Mouse (Mus musculus): ENCODE measurements around the gene Msl1. TPM values are rescaled to one million over a fixed set of nuclear protein-coding genes. Genes with fewer than 3 reads are reported as not detected.

Gene Msl1
- polyA plus RNA-seq, 1 experiment from 2014 or later = 11.3 TPM

GRCm38 (mm10) chr11:98784139-98784538, 11.2 kb upstream of the Msl1 start:
- no peak for ATAC-seq (ENCODE audit: low FRiP score, low TSS enrichment)
- peaks cover 23% of the 10 kb centered on the region for H3K4me1 ChIP-seq (replicated peaks; ENCODE audit: control insufficient read depth, insufficient read depth)
- H3K9ac ChIP-seq (ENCODE audit: low read length) = peak overlapping the region; percentile 54; the same call in 1 of the 2 replicates

GRCm38 (mm10) chr11:98785214-98785613, 10.1 kb upstream of the Msl1 start:
- Histone ChIP-seq H3K36me3 (ENCODE audit: control insufficient read depth, insufficient read depth, low read length) (no peaks in the 10 kb centered on the region), H3K9ac (ENCODE audit: low read length) (no peak overlapping the region), H3K4me3 (ENCODE audit: low read depth, low read length) (no peak overlapping the region), H3K4me2 (replicated peaks; ENCODE audit: low read depth) (0 out of 2 replicates have a peak overlapping the region, but pooled peaks have one; percentile 6), H3K27me3 (ENCODE audit: control insufficient read depth, insufficient read depth, low read length) (no peaks in the 10 kb centered on the region), H3K4me1 (replicated peaks; ENCODE audit: control insufficient read depth, insufficient read depth) (peaks cover 23% of the 10 kb centered on the region), H3K27ac (replicated peaks) (peak overlapping the region; percentile 93), H3K9me3 (ENCODE audit: control insufficient read depth, low read length) (no peaks in the 10 kb centered on the region)
- TF ChIP-seq CTCF (IDR thresholded peaks at IDR 0.05; ENCODE audit: low read depth) = no peak
- no peak for TF ChIP-seq EP300 (optimal IDR thresholded peaks at IDR 0.05)
- 48% methylated on average over 10 of the region's 10 CpGs for WGBS
- ATAC-seq (ENCODE audit: low FRiP score, low TSS enrichment) (no peak), DNase-seq (ENCODE audit: low spot score) (no peak)

More at GRCm38 (mm10) chr11:98784139-98784538, 11.2 kb upstream of the Msl1 start:
- no peaks in the 10 kb centered on the region for H3K36me3 ChIP-seq (ENCODE audit: control insufficient read depth, insufficient read depth, low read length)
- no peak overlapping the region for H3K4me3 ChIP-seq (ENCODE audit: low read depth, low read length)
- DNase-seq (ENCODE audit: low spot score) = no peak
- TF ChIP-seq CTCF (IDR thresholded peaks at IDR 0.05; ENCODE audit: low read depth) (no peak), EP300 (optimal IDR thresholded peaks at IDR 0.05) (no peak)
- H3K4me2 ChIP-seq (replicated peaks; ENCODE audit: low read depth) = no peak overlapping the region
- peak overlapping the region; percentile 97 for H3K27ac ChIP-seq (replicated peaks)
- H3K27me3 ChIP-seq (ENCODE audit: control insufficient read depth, insufficient read depth, low read length) = no peaks in the 10 kb centered on the region
- 62% methylated on average over 4 of the region's 4 CpGs for WGBS
- no peaks in the 10 kb centered on the region for H3K9me3 ChIP-seq (ENCODE audit: control insufficient read depth, low read length)

- Histone ChIP-seq H3K9me3 (ENCODE audit: control insufficient read depth, low read length) (no peaks in the 10 kb centered on the region), H3K27me3 (ENCODE audit: control insufficient read depth, insufficient read depth, low read length) (no peaks in the 10 kb centered on the region), H3K27ac (replicated peaks) (peak overlapping the region; percentile 93), H3K9ac (ENCODE audit: low read length) (peak overlapping the region; percentile 45; the same call in 1 of the 2 replicates), H3K36me3 (ENCODE audit: control insufficient read depth, insufficient read depth, low read length) (no peaks in the 10 kb centered on the region), H3K4me1 (replicated peaks; ENCODE audit: control insufficient read depth, insufficient read depth) (peaks cover 23% of the 10 kb centered on the region), H3K4me3 (ENCODE audit: low read depth, low read length) (no peak overlapping the region), H3K4me2 (replicated peaks; ENCODE audit: low read depth) (peak overlapping the region; percentile 46)
- DNase-seq (ENCODE audit: low spot score) (peak; percentile 73), ATAC-seq (ENCODE audit: low FRiP score, low TSS enrichment) (no peak; the same call in 1 of the 2 replicates)
- 6% methylated on average over 12 of the region's 12 CpGs for WGBS
- TF ChIP-seq CTCF (IDR thresholded peaks at IDR 0.05; ENCODE audit: low read depth) = peak; percentile 76
- peak; percentile 55 for TF ChIP-seq EP300 (optimal IDR thresholded peaks at IDR 0.05)
Observed at GRCm38 (mm10) chr11:98785772-98786281, 9.5 kb upstream of the Msl1 start.

- WGBS = under 1% methylated on average over 13 of the region's 15 CpGs
- peaks cover 23% of the 10 kb centered on the region for H3K4me1 ChIP-seq (replicated peaks; ENCODE audit: control insufficient read depth, insufficient read depth)
- peak overlapping the region; percentile 46 for H3K4me2 ChIP-seq (replicated peaks; ENCODE audit: low read depth)
- DNase-seq (ENCODE audit: low spot score) (peak; percentile 95), ATAC-seq (ENCODE audit: low FRiP score, low TSS enrichment) (peak; percentile 58)
- peak overlapping the region; percentile 93 for H3K27ac ChIP-seq (replicated peaks)
- TF ChIP-seq CTCF (IDR thresholded peaks at IDR 0.05; ENCODE audit: low read depth) = peak; percentile 92
- TF ChIP-seq EP300 (optimal IDR thresholded peaks at IDR 0.05) = peak; percentile 28
- no peaks in the 10 kb centered on the region for H3K36me3 ChIP-seq (ENCODE audit: control insufficient read depth, insufficient read depth, low read length)
- no peaks in the 10 kb centered on the region for H3K9me3 ChIP-seq (ENCODE audit: control insufficient read depth, low read length)
- H3K9ac ChIP-seq (ENCODE audit: low read length) = peak overlapping the region; percentile 45; the same call in 1 of the 2 replicates
- no peaks in the 10 kb centered on the region for H3K27me3 ChIP-seq (ENCODE audit: control insufficient read depth, insufficient read depth, low read length)
- no peak overlapping the region for H3K4me3 ChIP-seq (ENCODE audit: low read depth, low read length)
Observed at GRCm38 (mm10) chr11:98786359-98787214, 8.7 kb upstream of the Msl1 start.

GRCm38 (mm10) chr11:98787229-98787628, 8.1 kb upstream of the Msl1 start:
- H3K36me3 ChIP-seq (ENCODE audit: control insufficient read depth, insufficient read depth, low read length) = no peaks in the 10 kb centered on the region
- no peak overlapping the region for H3K4me2 ChIP-seq (replicated peaks; ENCODE audit: low read depth)
- H3K4me1 ChIP-seq (replicated peaks; ENCODE audit: control insufficient read depth, insufficient read depth) = peaks cover 23% of the 10 kb centered on the region
- ATAC-seq (ENCODE audit: low FRiP score, low TSS enrichment) (no peak), DNase-seq (ENCODE audit: low spot score) (no peak)
- TF ChIP-seq EP300 (optimal IDR thresholded peaks at IDR 0.05) = no peak
- no peaks in the 10 kb centered on the region for H3K27me3 ChIP-seq (ENCODE audit: control insufficient read depth, insufficient read depth, low read length)
- no peak overlapping the region for H3K9ac ChIP-seq (ENCODE audit: low read length)
- no peak overlapping the region for H3K4me3 ChIP-seq (ENCODE audit: low read depth, low read length)
- peak overlapping the region; percentile 75 for H3K27ac ChIP-seq (replicated peaks)
- WGBS = 25% methylated on average over 7 of the region's 7 CpGs
- no peaks in the 10 kb centered on the region for H3K9me3 ChIP-seq (ENCODE audit: control insufficient read depth, low read length)

GRCm38 (mm10) chr11:98787691-98788090, 7.6 kb upstream of the Msl1 start:
- Histone ChIP-seq H3K9me3 (ENCODE audit: control insufficient read depth, low read length) (no peaks in the 10 kb centered on the region), H3K4me2 (replicated peaks; ENCODE audit: low read depth) (no peak overlapping the region), H3K4me1 (replicated peaks; ENCODE audit: control insufficient read depth, insufficient read depth) (peaks cover 20% of the 10 kb centered on the region), H3K9ac (ENCODE audit: low read length) (no peak overlapping the region), H3K27me3 (ENCODE audit: control insufficient read depth, insufficient read depth, low read length) (no peaks in the 10 kb centered on the region), H3K4me3 (ENCODE audit: low read depth, low read length) (no peak overlapping the region), H3K36me3 (ENCODE audit: control insufficient read depth, insufficient read depth, low read length) (no peaks in the 10 kb centered on the region), H3K27ac (replicated peaks) (peak overlapping the region; percentile 75)
- TF ChIP-seq EP300 (optimal IDR thresholded peaks at IDR 0.05) = no peak
- peak; percentile 74 for TF ChIP-seq CTCF (IDR thresholded peaks at IDR 0.05; ENCODE audit: low read depth)
- WGBS = 81% methylated on average over 1 of the region's 1 CpGs
- DNase-seq (ENCODE audit: low spot score) (no peak), ATAC-seq (ENCODE audit: low FRiP score, low TSS enrichment) (no peak)

Measured in stomach, postnatal 0 days (tissue).